Mouse (Mus musculus) cerebellum, adult 8-10 months (tissue): ENCODE results near the gene Siva1.

ENCODE experiments used
- DNase-seq: peaks from one replicate; pipeline ENCODE4 v3.0.0; 2022

Siva1 gene

GRCm38 (mm10) chr12:112644180-112644854 lies at the start of gene Siva1:
Gene Siva1, plus strand, starts transcription at chr12:112644679.
- peak; percentile 99 for DNase-seq

GRCm38 (mm10) chr12:112594989-112595388 lies 49.5 kb upstream of the Siva1 start:
- DNase-seq: no peak

- no peak for DNase-seq
These were observed 48.9 kb upstream of the Siva1 start for GRCm38 (mm10) chr12:112595626-112596025.

- DNase-seq: no peak
These were observed 48.0 kb upstream of the Siva1 start for GRCm38 (mm10) chr12:112596454-112596853.

- no peak for DNase-seq
These were observed 47.5 kb upstream of the Siva1 start for GRCm38 (mm10) chr12:112596891-112597500.

GRCm38 (mm10) chr12:112597618-112598017 lies 46.9 kb upstream of the Siva1 start:
- peak; percentile 19 for DNase-seq

- no peak for DNase-seq
These were observed 45.3 kb upstream of the Siva1 start for GRCm38 (mm10) chr12:112599198-112599597.

GRCm38 (mm10) chr12:112599942-112600611 lies 44.4 kb upstream of the Siva1 start:
- no peak for DNase-seq

- no peak for DNase-seq
These were observed 40.5 kb upstream of the Siva1 start for GRCm38 (mm10) chr12:112604022-112604421.

GRCm38 (mm10) chr12:112604709-112605649 lies 39.5 kb upstream of the Siva1 start:
- DNase-seq: no peak

GRCm38 (mm10) chr12:112605766-112606165 lies 38.7 kb upstream of the Siva1 start:
- peak; percentile 71 for DNase-seq

GRCm38 (mm10) chr12:112606998-112607397 lies 37.5 kb upstream of the Siva1 start:
- DNase-seq: no peak

GRCm38 (mm10) chr12:112609031-112609430 lies 35.4 kb upstream of the Siva1 start:
- DNase-seq: no peak

GRCm38 (mm10) chr12:112616668-112617067 lies 27.8 kb upstream of the Siva1 start:
- DNase-seq: no peak

- no peak for DNase-seq
These were observed 27.3 kb upstream of the Siva1 start for GRCm38 (mm10) chr12:112617184-112617583.

GRCm38 (mm10) chr12:112617898-112618380 lies 26.5 kb upstream of the Siva1 start:
- no peak for DNase-seq

GRCm38 (mm10) chr12:112618981-112619685 lies 25.3 kb upstream of the Siva1 start:
- DNase-seq: no peak

GRCm38 (mm10) chr12:112619686-112620353 lies 24.7 kb upstream of the Siva1 start, which contains the start of gene Adssl1:
Gene Adssl1, plus strand, starts transcription at chr12:112620045.
- peak; percentile 51 for DNase-seq

GRCm38 (mm10) chr12:112620354-112621061 lies 24.0 kb upstream of the Siva1 start:
- DNase-seq: no peak

- DNase-seq: no peak
These were observed 22.6 kb upstream of the Siva1 start for GRCm38 (mm10) chr12:112621900-112622299.

- DNase-seq: peak; percentile 61
These were observed 20.7 kb upstream of the Siva1 start for GRCm38 (mm10) chr12:112623742-112624141.
